Mouse (Mus musculus): Measurements from ENCODE around the gene Slc28a1. TPM values are rescaled to one million over a fixed set of nuclear protein-coding genes. Genes with fewer than 3 reads are reported as not detected.

Slc28a1 gene
- polyA plus RNA-seq, 1 experiment from 2014 or later = 0.06 TPM

GRCm38 (mm10) chr7:81112686-81113360 lies 1.8 kb upstream of the Slc28a1 start:
- Histone ChIP-seq H3K4me1 (ENCODE audit: insufficient read depth, low read depth, low read length) (no peaks in the 10 kb centered on the region; the same call in 1 of the 2 replicates), H3K9ac (replicated peaks; ENCODE audit: low read depth) (no peak overlapping the region), H3K4me2 (replicated peaks; ENCODE audit: low read depth, low read length) (no peak overlapping the region), H3K4me3 (ENCODE audit: low read depth, low read length) (no peak overlapping the region), H3K27me3 (replicated peaks; ENCODE audit: insufficient read depth, low read length) (no peaks in the 10 kb centered on the region), H3K36me3 (ENCODE audit: insufficient read depth, low read length) (no peaks in the 10 kb centered on the region), H3K9me3 (ENCODE audit: low read length) (no peaks in the 10 kb centered on the region), H3K27ac (ENCODE audit: low read length) (no peak overlapping the region)
- DNase-seq (ENCODE audit: low spot score) = no peak
- ATAC-seq = no peak
- 22% methylated on average over 6 of the region's 6 CpGs for WGBS
- peak; percentile 31; the same call in 1 of the 2 replicates for TF ChIP-seq CTCF (IDR thresholded peaks at IDR 0.05)
- TF ChIP-seq EP300 (IDR thresholded peaks at IDR 0.05) = no peak

- no peaks in the 10 kb centered on the region for H3K9me3 ChIP-seq (ENCODE audit: low read length)
- DNase-seq (ENCODE audit: low spot score) (no peak), ATAC-seq (no peak)
- TF ChIP-seq CTCF (IDR thresholded peaks at IDR 0.05) (no peak), EP300 (IDR thresholded peaks at IDR 0.05) (no peak)
- no peaks in the 10 kb centered on the region for H3K4me1 ChIP-seq (ENCODE audit: insufficient read depth, low read depth, low read length)
- no peaks in the 10 kb centered on the region for H3K27me3 ChIP-seq (replicated peaks; ENCODE audit: insufficient read depth, low read length)
- H3K4me2 ChIP-seq (replicated peaks; ENCODE audit: low read depth, low read length) = no peak overlapping the region
- 54% methylated on average over 3 of the region's 3 CpGs for WGBS
- no peak overlapping the region for H3K9ac ChIP-seq (replicated peaks; ENCODE audit: low read depth)
- H3K4me3 ChIP-seq (ENCODE audit: low read depth, low read length) = no peak overlapping the region
- no peak overlapping the region for H3K27ac ChIP-seq (ENCODE audit: low read length)
- H3K36me3 ChIP-seq (ENCODE audit: insufficient read depth, low read length) = no peaks in the 10 kb centered on the region
Observed at GRCm38 (mm10) chr7:81121099-81121498, 6.5 kb downstream of the Slc28a1 start.

GRCm38 (mm10) chr7:81122808-81123207 lies 8.2 kb downstream of the Slc28a1 start:
- Histone ChIP-seq H3K27me3 (replicated peaks; ENCODE audit: insufficient read depth, low read length) (no peaks in the 10 kb centered on the region), H3K4me1 (ENCODE audit: insufficient read depth, low read depth, low read length) (no peaks in the 10 kb centered on the region), H3K4me2 (replicated peaks; ENCODE audit: low read depth, low read length) (no peak overlapping the region), H3K9ac (replicated peaks; ENCODE audit: low read depth) (no peak overlapping the region), H3K36me3 (ENCODE audit: insufficient read depth, low read length) (no peaks in the 10 kb centered on the region), H3K4me3 (ENCODE audit: low read depth, low read length) (no peak overlapping the region), H3K27ac (ENCODE audit: low read length) (no peak overlapping the region), H3K9me3 (ENCODE audit: low read length) (no peaks in the 10 kb centered on the region)
- TF ChIP-seq EP300 (IDR thresholded peaks at IDR 0.05) (no peak), CTCF (IDR thresholded peaks at IDR 0.05) (no peak)
- WGBS = 57% methylated on average over 2 of the region's 2 CpGs
- no peak for DNase-seq (ENCODE audit: low spot score)
- ATAC-seq = no peak

GRCm38 (mm10) chr7:81123553-81123952 lies 9.0 kb downstream of the Slc28a1 start:
- Histone ChIP-seq H3K9ac (replicated peaks; ENCODE audit: low read depth) (no peak overlapping the region), H3K4me3 (ENCODE audit: low read depth, low read length) (no peak overlapping the region), H3K27me3 (replicated peaks; ENCODE audit: insufficient read depth, low read length) (no peaks in the 10 kb centered on the region), H3K9me3 (ENCODE audit: low read length) (no peaks in the 10 kb centered on the region), H3K4me2 (replicated peaks; ENCODE audit: low read depth, low read length) (no peak overlapping the region), H3K27ac (ENCODE audit: low read length) (no peak overlapping the region), H3K4me1 (ENCODE audit: insufficient read depth, low read depth, low read length) (no peaks in the 10 kb centered on the region), H3K36me3 (ENCODE audit: insufficient read depth, low read length) (no peaks in the 10 kb centered on the region)
- ATAC-seq = no peak
- TF ChIP-seq CTCF (IDR thresholded peaks at IDR 0.05) = no peak
- TF ChIP-seq EP300 (IDR thresholded peaks at IDR 0.05) = no peak
- 68% methylated on average over 5 of the region's 5 CpGs for WGBS
- DNase-seq (ENCODE audit: low spot score) = no peak

- H3K36me3 ChIP-seq (ENCODE audit: insufficient read depth, low read length) = no peaks in the 10 kb centered on the region
- no peak overlapping the region for H3K4me2 ChIP-seq (replicated peaks; ENCODE audit: low read depth, low read length)
- no peak overlapping the region for H3K27ac ChIP-seq (ENCODE audit: low read length)
- no peak for TF ChIP-seq EP300 (IDR thresholded peaks at IDR 0.05)
- TF ChIP-seq CTCF (IDR thresholded peaks at IDR 0.05) = no peak
- no peak overlapping the region for H3K9ac ChIP-seq (replicated peaks; ENCODE audit: low read depth)
- ATAC-seq (no peak), DNase-seq (ENCODE audit: low spot score) (no peak)
- H3K9me3 ChIP-seq (ENCODE audit: low read length) = no peaks in the 10 kb centered on the region
- WGBS = 58% methylated on average over 8 of the region's 8 CpGs
- H3K4me1 ChIP-seq (ENCODE audit: insufficient read depth, low read depth, low read length) = no peaks in the 10 kb centered on the region
- no peak overlapping the region for H3K4me3 ChIP-seq (ENCODE audit: low read depth, low read length)
- H3K27me3 ChIP-seq (replicated peaks; ENCODE audit: insufficient read depth, low read length) = no peaks in the 10 kb centered on the region
Observed at GRCm38 (mm10) chr7:81124773-81125172, 10.2 kb downstream of the Slc28a1 start.

GRCm38 (mm10) chr7:81125215-81126175 lies 10.9 kb downstream of the Slc28a1 start:
- Histone ChIP-seq H3K4me1 (ENCODE audit: insufficient read depth, low read depth, low read length) (no peaks in the 10 kb centered on the region), H3K9me3 (ENCODE audit: low read length) (no peaks in the 10 kb centered on the region), H3K27ac (ENCODE audit: low read length) (no peak overlapping the region), H3K4me3 (ENCODE audit: low read depth, low read length) (no peak overlapping the region), H3K9ac (replicated peaks; ENCODE audit: low read depth) (no peak overlapping the region), H3K4me2 (replicated peaks; ENCODE audit: low read depth, low read length) (no peak overlapping the region), H3K36me3 (ENCODE audit: insufficient read depth, low read length) (no peaks in the 10 kb centered on the region), H3K27me3 (replicated peaks; ENCODE audit: insufficient read depth, low read length) (no peaks in the 10 kb centered on the region)
- DNase-seq (ENCODE audit: low spot score) (no peak), ATAC-seq (no peak)
- WGBS = 48% methylated on average over 10 of the region's 10 CpGs
- TF ChIP-seq CTCF (IDR thresholded peaks at IDR 0.05) (no peak), EP300 (IDR thresholded peaks at IDR 0.05) (no peak)
